Mouse (Mus musculus): Measurements from ENCODE around the gene Banf2. TPM values are rescaled to one million over a fixed set of nuclear protein-coding genes. Genes with fewer than 3 reads are reported as not detected.

The Banf2 gene
- total RNA-seq (2014; fragmentation: Nextera tagmentation), result not detected in 2 replicates
- not detected in 2 replicates for total RNA-seq (2017)
- not detected in 2 replicates for polyA plus RNA-seq (2012)

- TF ChIP-seq GATA2 (IDR thresholded peaks at IDR 0.05; ENCODE audit: borderline replicate concordance, low read depth, low read length) (no peak), POLR2AphosphoS5 (IDR thresholded peaks at IDR 0.05; ENCODE audit: insufficient replicate concordance, low read depth, low read length) (no peak), CTCF (IDR thresholded peaks at IDR 0.05; ENCODE audit: low read depth, low read length) (no peak), GATA1 (IDR thresholded peaks at IDR 0.05; ENCODE audit: borderline replicate concordance, low read length) (no peak), TAL1 (conservative IDR thresholded peaks at IDR 0.05; ENCODE audit: low read depth, low read length) (no peak)
- Histone ChIP-seq H3K4me3 (ENCODE audit: low read depth, low read length) (no peak within 1 kb of the TSS), H3K27me3 (ENCODE audit: insufficient read depth, low read length) (peaks cover 3% of the 10 kb centered on the region; the same call in 1 of the 2 replicates), H3K36me3 (replicated peaks) (no peaks in the 10 kb centered on the region), H3K9me3 (replicated peaks) (no peaks in the 10 kb centered on the region), H3K4me1 (ENCODE audit: insufficient read depth, low read depth, low read length) (no peaks in the 10 kb centered on the region)
- DNase-seq (ENCODE audit: low spot score), result no peak
- no peak for ATAC-seq (ENCODE audit: extremely low read depth, insufficient number of reproducible peaks, low FRiP score, poor library complexity, severe bottlenecking)
These were observed at the start of gene Banf2 for GRCm38 (mm10) chr2:144032664-144033063. Gene Banf2, plus strand, starts transcription at chr2:144033059.

GRCm38 (mm10) chr2:143983482-143983881 lies 49.4 kb upstream of the Banf2 start:
- Histone ChIP-seq H3K4me3 (ENCODE audit: low read depth, low read length) (no peak overlapping the region), H3K9me3 (replicated peaks) (no peaks in the 10 kb centered on the region), H3K4me1 (ENCODE audit: insufficient read depth, low read depth, low read length) (peaks cover 9% of the 10 kb centered on the region), H3K27me3 (ENCODE audit: insufficient read depth, low read length) (no peaks in the 10 kb centered on the region), H3K36me3 (replicated peaks) (peaks cover 91% of the 10 kb centered on the region)
- TF ChIP-seq POLR2AphosphoS5 (IDR thresholded peaks at IDR 0.05; ENCODE audit: insufficient replicate concordance, low read depth, low read length) (no peak), TAL1 (conservative IDR thresholded peaks at IDR 0.05; ENCODE audit: low read depth, low read length) (no peak), GATA1 (IDR thresholded peaks at IDR 0.05; ENCODE audit: borderline replicate concordance, low read length) (no peak), CTCF (IDR thresholded peaks at IDR 0.05; ENCODE audit: low read depth, low read length) (no peak), GATA2 (IDR thresholded peaks at IDR 0.05; ENCODE audit: borderline replicate concordance, low read depth, low read length) (no peak)
- ATAC-seq (ENCODE audit: extremely low read depth, insufficient number of reproducible peaks, low FRiP score, poor library complexity, severe bottlenecking), result no peak
- no peak for DNase-seq (ENCODE audit: low spot score)

DNA sequence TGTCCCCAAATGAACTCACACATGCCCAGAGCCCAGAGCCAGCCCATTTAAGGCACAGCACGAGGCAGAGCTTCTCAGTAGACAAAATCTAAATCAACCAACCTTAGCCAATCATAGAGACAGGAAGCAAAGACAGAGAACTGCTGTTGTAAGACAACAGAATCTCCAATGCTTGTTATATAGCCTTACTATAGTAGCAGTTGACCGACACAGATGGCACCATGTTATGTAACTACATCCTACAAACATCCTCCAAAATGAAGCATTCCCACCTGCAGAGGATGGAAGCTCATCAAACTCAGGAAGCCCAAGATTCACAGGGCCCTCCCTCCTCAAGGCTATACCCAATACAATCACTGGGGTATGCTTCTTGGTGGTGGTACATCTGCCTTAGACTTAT lies 45.4 kb upstream of the Banf2 start:
- peaks cover 6% of the 10 kb centered on the region for H3K4me1 ChIP-seq (ENCODE audit: insufficient read depth, low read depth, low read length)
- no peak for DNase-seq (ENCODE audit: low spot score)
- H3K9me3 ChIP-seq (replicated peaks), result no peaks in the 10 kb centered on the region
- no peak for ATAC-seq (ENCODE audit: extremely low read depth, insufficient number of reproducible peaks, low FRiP score, poor library complexity, severe bottlenecking)
- no peaks in the 10 kb centered on the region for H3K27me3 ChIP-seq (ENCODE audit: insufficient read depth, low read length)
- H3K36me3 ChIP-seq (replicated peaks), result peaks cover 76% of the 10 kb centered on the region
- no peak for TF ChIP-seq GATA2 (IDR thresholded peaks at IDR 0.05; ENCODE audit: borderline replicate concordance, low read depth, low read length)
- no peak for TF ChIP-seq TAL1 (conservative IDR thresholded peaks at IDR 0.05; ENCODE audit: low read depth, low read length)
- TF ChIP-seq CTCF (IDR thresholded peaks at IDR 0.05; ENCODE audit: low read depth, low read length), result no peak
- TF ChIP-seq GATA1 (IDR thresholded peaks at IDR 0.05; ENCODE audit: borderline replicate concordance, low read length), result no peak
- TF ChIP-seq POLR2AphosphoS5 (IDR thresholded peaks at IDR 0.05; ENCODE audit: insufficient replicate concordance, low read depth, low read length), result no peak
- no peak overlapping the region for H3K4me3 ChIP-seq (ENCODE audit: low read depth, low read length)

DNA sequence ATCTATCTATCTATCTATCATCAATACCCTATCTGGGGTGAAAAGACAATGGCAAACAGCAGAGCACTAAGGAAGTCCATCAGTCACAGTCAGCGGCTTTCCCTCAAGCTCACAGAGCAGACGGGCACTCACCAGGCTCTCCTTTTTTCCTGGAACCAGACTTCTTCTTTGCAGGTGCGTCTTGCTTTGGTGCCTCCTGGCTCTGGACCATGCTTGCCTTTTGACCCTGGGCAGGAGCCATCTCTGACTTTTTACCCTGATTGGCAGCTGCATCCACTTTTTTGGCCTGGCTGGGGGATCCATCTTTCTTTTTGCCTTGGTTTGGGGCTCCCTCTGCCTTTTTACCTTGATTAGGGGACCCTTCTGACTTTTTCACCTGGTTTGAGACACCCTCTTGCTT lies 44.8 kb upstream of the Banf2 start:
- H3K9me3 ChIP-seq (replicated peaks), result no peaks in the 10 kb centered on the region
- H3K27me3 ChIP-seq (ENCODE audit: insufficient read depth, low read length), result no peaks in the 10 kb centered on the region
- TF ChIP-seq POLR2AphosphoS5 (IDR thresholded peaks at IDR 0.05; ENCODE audit: insufficient replicate concordance, low read depth, low read length) (no peak), GATA1 (IDR thresholded peaks at IDR 0.05; ENCODE audit: borderline replicate concordance, low read length) (no peak)
- H3K4me3 ChIP-seq (ENCODE audit: low read depth, low read length), result no peak overlapping the region
- peaks cover 5% of the 10 kb centered on the region for H3K4me1 ChIP-seq (ENCODE audit: insufficient read depth, low read depth, low read length)
- peaks cover 73% of the 10 kb centered on the region for H3K36me3 ChIP-seq (replicated peaks)
- DNase-seq (ENCODE audit: low spot score) (no peak), ATAC-seq (ENCODE audit: extremely low read depth, insufficient number of reproducible peaks, low FRiP score, poor library complexity, severe bottlenecking) (no peak)

- DNase-seq (ENCODE audit: low spot score) (no peak), ATAC-seq (ENCODE audit: extremely low read depth, insufficient number of reproducible peaks, low FRiP score, poor library complexity, severe bottlenecking) (no peak)
- H3K36me3 ChIP-seq (replicated peaks), result peaks cover 50% of the 10 kb centered on the region
- H3K4me1 ChIP-seq (ENCODE audit: insufficient read depth, low read depth, low read length), result peaks cover 3% of the 10 kb centered on the region; the same call in 1 of the 2 replicates
- H3K4me3 ChIP-seq (ENCODE audit: low read depth, low read length), result no peak overlapping the region
- H3K9me3 ChIP-seq (replicated peaks), result no peaks in the 10 kb centered on the region
- no peaks in the 10 kb centered on the region for H3K27me3 ChIP-seq (ENCODE audit: insufficient read depth, low read length)
- no peak for TF ChIP-seq GATA1 (IDR thresholded peaks at IDR 0.05; ENCODE audit: borderline replicate concordance, low read length)
- no peak for TF ChIP-seq GATA2 (IDR thresholded peaks at IDR 0.05; ENCODE audit: borderline replicate concordance, low read depth, low read length)
- TF ChIP-seq TAL1 (conservative IDR thresholded peaks at IDR 0.05; ENCODE audit: low read depth, low read length), result no peak
- TF ChIP-seq CTCF (IDR thresholded peaks at IDR 0.05; ENCODE audit: low read depth, low read length), result no peak
- TF ChIP-seq POLR2AphosphoS5 (IDR thresholded peaks at IDR 0.05; ENCODE audit: insufficient replicate concordance, low read depth, low read length), result no peak
These were observed 41.9 kb upstream of the Banf2 start for GRCm38 (mm10) chr2:143990997-143991396.

DNA sequence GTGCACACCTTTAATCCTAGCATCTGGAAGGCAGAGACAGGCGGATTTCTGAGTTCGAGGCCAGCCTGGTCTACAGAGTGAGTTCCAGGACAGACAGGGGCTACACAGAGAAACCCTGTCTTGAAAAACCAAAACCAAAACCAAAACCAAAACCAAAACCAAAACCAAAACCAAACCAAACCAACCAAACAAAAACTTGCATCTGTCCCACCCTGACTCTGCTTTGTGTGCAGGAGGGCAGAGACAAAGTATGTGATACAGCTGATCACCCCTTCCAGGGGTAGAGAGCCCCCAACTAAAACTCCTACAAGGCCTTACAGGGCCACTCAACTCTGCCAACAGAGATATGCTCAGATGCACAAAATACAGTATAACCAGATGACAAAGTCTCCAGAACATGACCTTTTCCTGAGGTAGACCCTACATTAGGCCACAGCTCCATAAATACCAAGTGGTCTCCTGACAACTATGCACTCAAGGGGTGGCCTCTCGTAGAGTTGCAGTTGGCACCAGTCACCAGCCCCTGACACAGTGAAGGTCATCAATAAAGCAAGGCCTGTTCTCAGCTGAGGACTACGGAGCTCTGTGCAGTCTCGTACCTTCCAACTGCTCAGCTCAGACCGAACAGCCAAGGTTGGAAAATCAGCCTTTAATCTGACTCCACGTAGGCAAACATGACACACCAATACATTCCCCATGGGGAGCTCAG lies 40.7 kb upstream of the Banf2 start:
- ATAC-seq (ENCODE audit: extremely low read depth, insufficient number of reproducible peaks, low FRiP score, poor library complexity, severe bottlenecking), result no peak
- Histone ChIP-seq H3K4me3 (ENCODE audit: low read depth, low read length) (no peak overlapping the region), H3K4me1 (ENCODE audit: insufficient read depth, low read depth, low read length) (peaks cover 3% of the 10 kb centered on the region; the same call in 1 of the 2 replicates), H3K27me3 (ENCODE audit: insufficient read depth, low read length) (no peaks in the 10 kb centered on the region), H3K9me3 (replicated peaks) (no peaks in the 10 kb centered on the region), H3K36me3 (replicated peaks) (peaks cover 43% of the 10 kb centered on the region)
- TF ChIP-seq POLR2AphosphoS5 (IDR thresholded peaks at IDR 0.05; ENCODE audit: insufficient replicate concordance, low read depth, low read length) (no peak), TAL1 (conservative IDR thresholded peaks at IDR 0.05; ENCODE audit: low read depth, low read length) (no peak), CTCF (IDR thresholded peaks at IDR 0.05; ENCODE audit: low read depth, low read length) (no peak), GATA2 (IDR thresholded peaks at IDR 0.05; ENCODE audit: borderline replicate concordance, low read depth, low read length) (no peak), GATA1 (IDR thresholded peaks at IDR 0.05; ENCODE audit: borderline replicate concordance, low read length) (no peak)
- no peak for DNase-seq (ENCODE audit: low spot score)

Measured in G1E (cell line).